Mouse (Mus musculus) heart, embryonic 16.5 days (tissue): Measurements from ENCODE around the gene Nags. TPM values are rescaled to one million over a fixed set of nuclear protein-coding genes. Genes with fewer than 3 reads are reported as not detected.
A peak's percentile ranks its signal among the peaks of the same experiment; 100 is the strongest.

Source experiments
- ATAC-seq: fragments of 200-750 bp; cut with Nextera tagmentation; replicated peaks from 2 replicates; pipeline ENCODE4 v1.8.0; 2017; ENCODE audit warnings: moderate number of reproducible peaks; ENCODE audit not compliant: insufficient read depth, low FRiP score; ENCODE audit errors: extremely low read depth
- H3K27ac ChIP-seq: fragments of 300-500 bp; sonication (generic); 2 replicates; pipeline ENCODE4 v1.5.1; 2014; ENCODE audit warnings: mild to moderate bottlenecking, low read length, control low read depth, moderate library complexity
- H3K27me3 ChIP-seq: fragments of 300-500 bp; sonication (generic); 2 replicates; pipeline ENCODE4 v1.6.1; 2014; ENCODE audit warnings: low read length, mixed read lengths; ENCODE audit not compliant: control insufficient read depth, insufficient read depth
- H3K36me3 ChIP-seq: fragments of 300-500 bp; sonication (generic); 2 replicates; pipeline ENCODE4 v1.6.1; 2014; ENCODE audit not compliant: control insufficient read depth, insufficient read depth
- H3K4me1 ChIP-seq: fragments of 300-500 bp; sonication (generic); 2 replicates; pipeline ENCODE4 v1.6.1; 2014; ENCODE audit warnings: low read length, mixed read lengths; ENCODE audit not compliant: control insufficient read depth, insufficient read depth
- H3K4me2 ChIP-seq: fragments of 300-500 bp; sonication (generic); 2 replicates; pipeline ENCODE4 v1.6.1; 2014; ENCODE audit warnings: low read depth, mild to moderate bottlenecking, control low read depth, low read length
- H3K4me3 ChIP-seq: fragments of 300-500 bp; sonication (generic); 2 replicates; pipeline ENCODE4 v1.5.1; 2014; ENCODE audit warnings: mild to moderate bottlenecking, control low read depth, low read length
- H3K9ac ChIP-seq: fragments of 300-500 bp; sonication (generic); 2 replicates; pipeline ENCODE4 v1.6.1; 2014; ENCODE audit warnings: low read length, control low read depth
- H3K9me3 ChIP-seq: fragments of 300-500 bp; sonication (generic); replicated peaks from 2 replicates; pipeline ENCODE4 v1.6.1; 2016; ENCODE audit warnings: low read length; ENCODE audit not compliant: control insufficient read depth
- WGBS: fragments of 180-500 bp; shearing (Covaris S2); extraction: QIAGEN DNeasy Blood & Tissue Kit; methylation state at CpG from one replicate; pipeline ENCODE4 v1.1.7; 2014; 5-methylcytosine and 5-hydroxymethylcytosine counted together
- polyA plus RNA-seq: library from polyadenylated mRNA; unstranded; fragments of >200 nt; fragmentation: Nextera tagmentation; extraction: Ambion mirVana; gene quantifications from 2 replicates; pipeline ENCODE4 v1.2.1, GENCODE M21; 2015

The Nags gene
- polyA plus RNA-seq, 1 experiment from 2014 or later = 0.14 TPM

DNA sequence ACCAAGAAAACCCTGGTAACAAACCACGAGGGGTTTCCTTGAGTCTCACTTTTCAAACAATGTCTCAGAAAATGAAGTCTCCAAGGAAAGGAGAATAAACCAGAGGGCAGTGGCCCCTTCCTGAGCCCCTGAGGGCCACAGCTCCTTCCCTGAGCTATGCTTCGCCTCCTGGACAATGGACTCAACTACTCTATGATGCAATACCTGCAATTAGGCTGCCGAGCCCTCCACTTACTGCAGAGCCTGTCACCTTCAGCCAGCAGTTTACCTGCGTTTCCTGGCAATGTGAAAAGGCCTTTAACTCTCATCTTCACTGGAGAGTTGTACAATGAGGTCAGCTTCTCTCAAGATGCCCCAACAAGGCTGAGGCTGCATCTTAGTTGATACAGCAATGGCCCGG lies 23.4 kb downstream of the Nags start:
- Histone ChIP-seq H3K36me3 (peaks cover 10% of the 10 kb centered on the region), H3K4me1 (no peaks in the 10 kb centered on the region), H3K4me3 (no peak overlapping the region), H3K27ac (no peak overlapping the region), H3K4me2 (no peak overlapping the region), H3K9ac (no peak overlapping the region), H3K27me3 (no peaks in the 10 kb centered on the region), H3K9me3 (no peaks in the 10 kb centered on the region)
- 84% methylated on average over 5 of the region's 5 CpGs for WGBS
- no peak for ATAC-seq

DNA sequence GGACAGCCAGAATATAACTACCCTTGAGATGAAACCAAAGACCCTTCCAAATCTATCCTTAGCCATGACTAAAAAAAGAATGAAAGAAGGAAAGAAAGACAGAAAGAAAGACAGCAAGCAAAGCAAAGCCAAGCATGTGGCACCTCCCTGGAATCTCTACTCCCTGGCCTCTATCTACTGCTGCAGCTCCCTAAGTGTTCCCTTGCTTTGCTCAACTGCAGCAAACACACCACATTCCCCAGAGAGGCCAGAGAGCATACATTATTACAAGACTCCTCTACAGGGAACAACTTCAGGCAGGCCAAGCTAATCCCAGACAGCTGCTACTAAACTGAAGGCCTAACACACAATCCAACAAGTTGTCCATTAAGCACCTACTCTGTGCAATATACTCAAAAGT lies 34.5 kb downstream of the Nags start:
- Histone ChIP-seq H3K27ac (no peak overlapping the region), H3K9me3 (no peaks in the 10 kb centered on the region), H3K9ac (no peak overlapping the region), H3K4me3 (no peak overlapping the region), H3K4me2 (no peak overlapping the region), H3K36me3 (peaks cover 22% of the 10 kb centered on the region), H3K4me1 (peaks cover 14% of the 10 kb centered on the region), H3K27me3 (no peaks in the 10 kb centered on the region)
- no peak for ATAC-seq

DNA sequence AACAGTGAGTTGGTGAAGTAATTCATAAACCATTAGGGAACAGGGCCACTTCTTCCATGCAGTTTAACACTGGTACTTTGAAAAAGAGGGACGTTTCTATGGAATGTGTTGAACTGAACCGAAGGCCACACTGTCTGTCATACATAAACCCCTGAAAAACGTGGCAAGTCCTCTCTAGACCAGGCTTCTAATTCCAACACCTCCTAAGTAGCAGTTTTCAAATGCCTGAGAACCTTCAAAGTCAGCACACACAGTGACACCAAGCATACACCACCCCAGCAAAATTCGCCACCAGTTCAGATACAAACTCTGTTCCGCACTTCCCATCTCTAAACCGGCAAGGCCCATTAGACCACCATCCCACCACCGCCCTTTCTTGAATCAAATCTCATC lies 38.9 kb downstream of the Nags start:
- Histone ChIP-seq H3K27me3 (no peaks in the 10 kb centered on the region), H3K9me3 (no peaks in the 10 kb centered on the region), H3K4me3 (peak overlapping the region; percentile 99), H3K27ac (peak overlapping the region; percentile 96), H3K9ac (peak overlapping the region; percentile 98), H3K4me2 (peak overlapping the region; percentile 88), H3K36me3 (peaks cover 9% of the 10 kb centered on the region), H3K4me1 (peaks cover 21% of the 10 kb centered on the region)
- WGBS = under 1% methylated on average over 7 of the region's 7 CpGs
- no peak for ATAC-seq

DNA sequence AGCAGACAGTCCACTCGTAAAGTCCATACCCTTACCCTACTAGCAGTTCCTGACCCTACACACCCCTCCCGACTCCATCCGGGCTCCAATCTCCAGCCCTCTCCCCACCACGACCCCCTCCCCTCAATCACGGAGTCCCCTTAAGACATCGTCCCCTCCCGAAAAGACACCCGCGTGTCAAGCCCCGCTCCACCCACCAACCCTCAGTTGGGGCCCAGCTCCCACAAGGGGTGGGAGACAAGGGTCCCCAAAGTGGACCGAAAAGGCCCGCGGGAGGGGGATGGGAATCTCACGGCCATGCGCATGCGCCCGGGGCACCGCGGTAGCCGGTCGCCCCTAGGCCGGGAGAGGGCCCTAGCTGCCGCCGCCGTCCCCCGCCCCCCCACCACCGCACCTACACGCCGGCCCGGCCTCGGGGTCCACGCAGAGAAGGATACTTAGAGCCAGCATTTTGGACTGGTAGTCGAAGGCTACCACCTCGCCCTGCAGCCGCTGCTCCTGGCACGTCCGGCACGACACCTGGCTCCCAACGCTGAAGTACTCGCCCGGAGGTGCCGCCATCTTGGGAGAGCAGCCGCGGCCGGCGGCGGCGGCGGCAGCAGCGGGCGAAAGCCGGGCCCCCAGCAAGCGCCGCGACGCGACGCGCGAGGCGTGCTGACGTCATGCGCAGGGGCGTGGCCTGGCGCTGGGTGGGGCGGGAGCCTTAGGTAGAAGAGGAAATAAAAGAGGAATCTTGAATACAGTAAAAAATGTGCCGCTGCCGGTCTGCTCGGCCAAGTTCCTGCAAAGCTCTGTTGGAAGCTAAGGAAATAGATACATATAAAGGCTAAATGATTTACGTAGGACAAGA lies 39.6 kb downstream of the Nags start, which contains the start of gene Lsm12:
Gene Lsm12, minus strand, starts transcription at position 651 of the 850 bp plus-strand sequence.
- peak within 1 kb of the TSS; percentile 98 for H3K9ac ChIP-seq
- peaks cover 20% of the 10 kb centered on the region for H3K4me1 ChIP-seq
- H3K4me2 ChIP-seq = peak within 1 kb of the TSS; percentile 88
- H3K9me3 ChIP-seq = no peaks in the 10 kb centered on the region
- WGBS = 1% methylated on average over 70 of the region's 70 CpGs
- peak; percentile 88 for ATAC-seq
- H3K4me3 ChIP-seq = peak within 1 kb of the TSS; percentile 99
- H3K36me3 ChIP-seq = peaks cover 9% of the 10 kb centered on the region
- no peaks in the 10 kb centered on the region for H3K27me3 ChIP-seq
- H3K27ac ChIP-seq = peak within 1 kb of the TSS; percentile 96

DNA sequence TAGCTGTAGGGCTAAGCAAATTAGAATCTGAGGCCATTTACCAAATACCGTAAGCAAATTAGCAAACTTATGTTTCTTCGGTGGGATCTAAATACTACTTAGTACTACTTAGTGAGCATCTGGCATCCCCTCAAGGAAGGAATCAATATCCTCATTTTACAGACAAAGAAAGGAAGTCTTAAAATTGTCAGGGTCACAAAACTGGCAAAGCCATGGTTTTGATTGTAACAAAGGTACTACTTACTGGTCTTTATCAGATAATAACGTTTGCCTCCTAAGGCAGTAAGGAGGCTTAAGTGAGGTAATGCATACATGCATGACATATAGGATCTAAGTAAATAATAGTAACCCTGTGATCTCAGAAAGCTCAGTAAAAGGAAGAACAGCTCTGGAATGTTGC lies 40.4 kb downstream of the Nags start:
- Histone ChIP-seq H3K27ac (no peak overlapping the region; the same call in 1 of the 2 replicates), H3K9me3 (no peaks in the 10 kb centered on the region), H3K9ac (peak overlapping the region; percentile 98), H3K4me2 (peak overlapping the region; percentile 88), H3K4me3 (peak overlapping the region; percentile 99), H3K27me3 (no peaks in the 10 kb centered on the region), H3K4me1 (peaks cover 24% of the 10 kb centered on the region), H3K36me3 (peaks cover 9% of the 10 kb centered on the region)
- ATAC-seq = no peak
- WGBS = 47% methylated on average over 3 of the region's 3 CpGs

DNA sequence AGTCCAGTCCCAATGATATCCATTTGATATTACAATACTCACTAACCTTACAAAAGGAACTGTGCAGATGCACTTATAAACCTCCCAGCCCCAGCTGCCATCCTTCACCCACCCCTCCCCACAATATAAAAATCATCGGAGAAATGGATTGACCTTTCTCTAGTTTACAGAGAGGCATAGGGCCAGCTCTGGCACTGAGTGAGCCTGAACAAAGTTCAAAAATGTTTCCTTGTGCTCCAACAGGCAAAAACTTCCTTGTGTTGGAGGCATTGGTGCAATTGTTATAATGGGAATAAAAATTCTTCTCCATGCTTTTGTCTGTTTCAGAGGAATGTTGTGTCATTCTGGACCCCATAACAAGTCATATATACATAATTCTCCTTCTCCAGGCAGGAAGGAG lies 40.9 kb downstream of the Nags start:
- Histone ChIP-seq H3K4me3 (no peak overlapping the region), H3K9ac (no peak overlapping the region), H3K4me1 (peaks cover 24% of the 10 kb centered on the region), H3K27ac (no peak overlapping the region), H3K36me3 (peaks cover 6% of the 10 kb centered on the region), H3K9me3 (no peaks in the 10 kb centered on the region), H3K27me3 (no peaks in the 10 kb centered on the region), H3K4me2 (no peak overlapping the region)
- no peak for ATAC-seq
- 74% methylated on average over 1 of the region's 1 CpGs for whole genome bisulfite sequencing

DNA sequence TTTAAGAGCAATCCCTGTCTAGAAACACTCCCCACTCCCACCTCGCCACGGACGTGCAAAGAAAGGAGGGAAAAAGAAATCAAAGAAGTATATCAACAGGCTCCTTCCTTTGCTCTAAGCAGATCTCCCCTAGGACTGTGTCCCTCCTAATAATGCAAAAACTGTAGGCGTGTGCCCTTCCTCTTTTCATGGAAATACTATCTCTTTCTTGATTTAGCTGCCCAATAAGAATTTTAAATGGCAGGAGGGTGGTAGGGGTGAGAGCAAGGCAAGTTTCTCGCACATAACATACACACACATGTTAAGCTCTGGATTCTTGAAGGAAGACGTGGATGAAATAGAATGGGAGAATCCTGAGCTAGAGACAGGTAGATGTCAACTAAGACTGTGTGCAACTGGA lies 43.7 kb downstream of the Nags start:
- peak overlapping the region; percentile 64 for H3K4me3 ChIP-seq
- H3K27me3 ChIP-seq = no peaks in the 10 kb centered on the region
- peak overlapping the region; percentile 19; the same call in 1 of the 2 replicates for H3K27ac ChIP-seq
- ATAC-seq = no peak
- H3K9ac ChIP-seq = peak overlapping the region; percentile 78
- WGBS = 60% methylated on average over 6 of the region's 6 CpGs
- H3K4me2 ChIP-seq = peak overlapping the region; percentile 68
- H3K4me1 ChIP-seq = peaks cover 17% of the 10 kb centered on the region
- no peaks in the 10 kb centered on the region for H3K9me3 ChIP-seq
- H3K36me3 ChIP-seq = 0 out of 2 replicates have a peak, but pooled peaks cover 3% of the 10 kb centered on the region

DNA sequence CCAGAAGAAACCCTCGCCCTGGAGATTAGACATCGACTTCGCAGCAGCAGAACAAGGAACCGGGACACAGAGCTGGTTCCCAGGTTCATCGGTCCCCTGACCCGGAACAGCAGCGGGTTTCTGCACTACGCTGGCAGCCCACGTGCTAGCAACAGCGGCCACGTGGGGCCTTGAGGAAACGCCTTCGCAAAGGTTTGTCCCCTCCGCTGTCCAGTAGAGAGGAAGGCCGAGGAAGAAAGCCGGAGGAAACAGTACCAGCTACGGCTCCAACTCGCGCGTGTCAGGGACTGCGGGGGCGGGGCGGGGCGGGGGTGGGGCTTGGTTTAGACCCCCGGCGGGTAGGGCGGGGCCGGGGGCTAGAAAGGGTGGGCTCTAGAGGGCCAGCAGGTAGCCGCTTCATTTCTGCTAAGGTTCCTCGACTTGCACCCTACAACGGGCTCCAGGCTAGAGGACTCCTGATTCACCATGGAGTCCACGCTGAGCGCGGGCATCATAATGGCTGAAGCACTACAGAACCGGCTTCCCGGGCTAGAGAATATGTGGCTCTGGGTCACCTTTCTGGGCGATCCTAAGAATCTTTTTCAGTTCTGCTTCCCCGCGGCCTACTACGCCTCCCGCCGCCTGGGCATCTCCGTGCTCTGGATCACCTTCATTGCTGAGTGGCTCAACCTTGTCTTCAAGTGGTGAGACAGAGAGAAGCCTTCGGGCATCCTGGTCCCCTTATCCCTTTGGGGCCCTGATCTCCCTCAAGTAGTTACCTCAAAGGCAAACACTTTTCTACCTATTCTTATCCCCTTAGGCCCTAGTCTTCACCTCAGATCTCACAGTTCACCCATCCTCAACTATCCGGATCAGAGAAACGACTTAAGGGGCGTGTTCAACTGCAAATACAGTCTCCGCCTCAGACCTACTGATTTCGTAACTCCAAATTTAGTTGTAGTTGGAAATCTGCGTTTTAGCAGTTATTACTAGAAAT lies 44.4 kb downstream of the Nags start, which contains the start of gene G6pc3:
Gene G6pc3, plus strand, starts transcription at position 160 of the 976 bp plus-strand sequence.
- H3K4me3 ChIP-seq = peak within 1 kb of the TSS; percentile 64
- 0 out of 2 replicates have a peak, but pooled peaks cover 5% of the 10 kb centered on the region for H3K36me3 ChIP-seq
- H3K27me3 ChIP-seq = no peaks in the 10 kb centered on the region
- no peaks in the 10 kb centered on the region for H3K9me3 ChIP-seq
- 2% methylated on average over 46 of the region's 50 CpGs for WGBS
- H3K4me2 ChIP-seq = peak within 1 kb of the TSS; percentile 68
- peak; percentile 72 for ATAC-seq
- H3K9ac ChIP-seq = peak within 1 kb of the TSS; percentile 78
- H3K4me1 ChIP-seq = peaks cover 12% of the 10 kb centered on the region
- peak within 1 kb of the TSS; percentile 66 for H3K27ac ChIP-seq
